Mouse (Mus musculus) ES-Bruce4 (cell line): ENCODE results near the gene Mlkl.

ENCODE experiments used
- CTCF ChIP-seq: IDR thresholded peaks from one replicate; pipeline ENCODE4 v1.8.1; 2011; ENCODE audit warnings: low read depth, low read length
- POLR2A ChIP-seq: IDR thresholded peaks from one replicate; pipeline ENCODE4 v1.8.1; 2011; ENCODE audit warnings: low read length; ENCODE audit not compliant: insufficient read depth

GRCm38 (mm10) chr8:111337311-111337889, 577 bp downstream of the Mlkl start:
- TF ChIP-seq CTCF (no peak), POLR2A (no peak)
